Mouse (Mus musculus) heart, embryonic 15.5 days (tissue): ENCODE measurements around the gene Olfr203. TPM values are rescaled to one million over a fixed set of nuclear protein-coding genes. Genes with fewer than 3 reads are reported as not detected.

Experiments
- polyA plus RNA-seq: library from polyadenylated mRNA; unstranded; fragments of >200 nt; fragmentation: Nextera tagmentation; extraction: Ambion mirVana; gene quantifications from 2 replicates; pipeline ENCODE4 v1.2.1, GENCODE M21; 2015

The Olfr203 gene
- polyA plus RNA-seq, 1 experiment from 2014 or later, result not detected

Other genes with a start within 250 kb of the Olfr203 start
- gene Olfr190, start 220.9 kb upstream of the Olfr203 start, polyA plus RNA-seq, result not detected in 2 replicates
- gene Olfr191, start 209.1 kb upstream of the Olfr203 start, polyA plus RNA-seq, result not detected in 2 replicates
- gene Olfr193, start 187.0 kb upstream of the Olfr203 start, polyA plus RNA-seq, result not detected in 2 replicates
- not detected in 2 replicates for gene Olfr194, start 177.8 kb upstream of the Olfr203 start, polyA plus RNA-seq
- not detected in 2 replicates for gene Olfr195, start 151.8 kb upstream of the Olfr203 start, polyA plus RNA-seq
- gene Olfr196, start 128.4 kb upstream of the Olfr203 start, polyA plus RNA-seq, result not detected in 2 replicates
- gene Olfr198, start 95.3 kb upstream of the Olfr203 start, polyA plus RNA-seq, result not detected in 2 replicates
- not detected in 2 replicates for gene Olfr199, start 79.1 kb upstream of the Olfr203 start, polyA plus RNA-seq
- gene Olfr201, start 26.2 kb upstream of the Olfr203 start, polyA plus RNA-seq, result not detected in 2 replicates
- gene Olfr202, start 12.1 kb upstream of the Olfr203 start, polyA plus RNA-seq, result not detected in 2 replicates
- not detected in 2 replicates for gene Olfr204, start 19.4 kb downstream of the Olfr203 start, polyA plus RNA-seq
- gene Olfr205, start 32.3 kb downstream of the Olfr203 start, polyA plus RNA-seq, result not detected in 2 replicates
- not detected in 2 replicates for gene Olfr206, start 50.4 kb downstream of the Olfr203 start, polyA plus RNA-seq
- gene Olfr209, start 65.1 kb downstream of the Olfr203 start, polyA plus RNA-seq, result not detected in 2 replicates
- not detected in 2 replicates for gene Gabrr3, start 108.5 kb downstream of the Olfr203 start, polyA plus RNA-seq
- gene Riox2, start 172.9 kb downstream of the Olfr203 start, polyA plus RNA-seq, result 22.8 and 25.0 TPM in 2 replicates